Mouse (Mus musculus) cerebellum, postnatal 14 days (tissue): Measurements from ENCODE around the gene Krt5.
"Not testable (repeated sequence)": the region's sequence is repeated elsewhere in the genome, so short reads cannot be mapped to it uniquely, and the experiment has no call there.

Experiments used
- DNase-seq, 2 experiments: peaks; one replicate each; pipeline ENCODE4 v3.0.0; 2021; ENCODE audit warnings: mixed read lengths in 2 of 2

Krt5 gene

DNA sequence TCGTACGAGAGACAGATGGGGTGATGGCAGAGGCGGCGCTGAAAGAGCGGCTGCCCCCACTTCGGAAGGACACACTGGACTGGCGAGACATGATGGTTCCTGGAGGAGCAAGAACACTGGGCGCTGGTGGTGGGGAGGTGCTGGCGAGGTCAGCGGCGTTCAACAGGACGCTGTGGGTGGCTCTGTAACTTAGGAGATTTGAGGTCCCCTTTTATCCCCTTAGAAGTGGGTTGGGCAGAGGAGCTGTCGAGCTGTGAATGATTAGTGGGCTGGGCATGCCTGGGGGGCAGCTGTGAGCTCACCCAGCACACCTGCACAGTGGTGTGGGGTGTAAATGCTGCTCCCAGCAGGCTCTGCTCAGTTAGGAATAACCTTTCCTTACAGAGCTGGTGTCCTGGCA, at the start of gene Krt5:
Gene Krt5, minus strand, starts transcription at position 179 of the 400 bp plus-strand sequence.
- DNase-seq = no peak

DNA sequence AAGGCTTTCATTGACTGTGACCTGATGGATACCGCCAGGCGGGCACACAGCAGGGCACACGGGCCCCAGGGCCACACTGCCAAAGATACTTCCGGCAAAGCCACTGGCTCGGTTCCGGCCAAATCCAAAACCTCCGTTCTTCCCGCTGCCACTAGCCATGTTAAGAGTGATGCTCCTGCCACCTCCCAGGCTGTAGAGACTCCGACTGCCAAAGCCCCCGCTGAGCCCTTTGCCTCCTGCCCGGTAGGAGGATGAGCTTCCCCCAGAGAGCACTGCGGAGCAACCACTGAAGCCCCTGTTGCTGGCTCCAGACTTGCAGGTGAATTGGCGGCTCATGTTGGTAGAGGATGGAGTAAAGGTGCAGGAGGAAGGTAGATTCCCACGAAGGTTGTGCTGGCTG, 30.0 kb upstream of the Krt5 start, which contains the start of gene Krt71:
Gene Krt71, minus strand, starts transcription at position 399 of the 400 bp plus-strand sequence.
- peak; percentile 55 to 66 for DNase-seq

DNA sequence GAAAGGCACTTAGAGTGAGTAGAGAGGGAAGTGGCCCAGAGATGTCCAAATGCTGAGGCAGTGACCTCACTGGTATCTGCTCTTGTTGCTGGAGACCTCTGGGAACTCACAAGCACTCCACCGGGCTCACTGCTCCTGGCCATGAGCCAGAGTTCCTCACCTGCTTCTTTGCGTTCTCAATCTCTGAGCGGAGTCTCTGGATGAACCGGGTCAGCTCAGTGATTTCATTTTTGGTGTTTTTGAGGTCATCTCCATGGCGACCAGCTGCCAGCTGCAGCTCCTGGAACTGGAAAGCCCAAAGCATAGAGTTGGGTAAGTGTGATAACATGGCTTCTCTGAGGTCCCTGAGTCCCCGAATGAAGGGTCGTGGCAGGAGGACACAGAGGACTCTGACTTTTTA, 25.1 kb upstream of the Krt5 start:
- DNase-seq = no peak

DNA sequence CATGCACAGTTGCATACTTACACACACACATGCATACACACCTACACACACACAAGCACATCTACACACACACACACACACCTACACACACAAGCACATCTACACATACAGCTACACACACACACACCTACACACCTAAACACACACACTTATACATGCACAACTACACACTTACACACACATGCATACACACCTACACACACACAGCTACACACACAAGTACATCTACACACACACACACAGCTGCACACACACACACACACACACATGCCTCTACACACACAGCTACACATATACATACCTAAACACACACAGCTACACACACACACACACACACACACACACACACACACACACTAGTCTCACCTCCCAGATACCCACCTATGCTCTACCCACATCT, 18.0 kb upstream of the Krt5 start:
- DNase-seq = no peak

DNA sequence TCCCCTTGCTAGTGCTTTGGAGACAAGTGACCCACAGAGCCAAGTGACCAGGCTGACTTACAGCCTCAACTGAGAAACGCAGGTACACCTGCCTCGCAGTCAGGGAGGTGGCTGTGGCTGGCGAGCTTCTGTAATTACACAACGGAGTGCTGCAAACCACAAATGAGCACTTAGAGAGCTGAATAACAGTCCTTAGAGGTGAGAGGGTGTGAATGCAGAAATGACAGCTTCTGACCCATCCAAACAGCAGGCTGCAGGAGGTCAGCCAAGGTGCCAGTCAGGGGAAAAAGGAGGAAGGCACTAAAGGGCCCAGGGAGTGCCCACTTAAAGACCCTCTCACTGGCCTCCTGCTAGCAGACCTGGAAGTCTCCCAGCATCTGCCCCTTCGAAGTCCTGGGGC, 12.0 kb upstream of the Krt5 start:
- no peak for DNase-seq

GRCm38 (mm10) chr15:101715831-101716230, 3.1 kb upstream of the Krt5 start:
- no peak for DNase-seq

GRCm38 (mm10) chr15:101714356-101714755, 1.7 kb upstream of the Krt5 start:
- DNase-seq = no peak

- peak in 1 of 2 experiments; percentile 48 for DNase-seq
Measured at GRCm38 (mm10) chr15:101713731-101714130, 1.0 kb upstream of the Krt5 start.

DNA sequence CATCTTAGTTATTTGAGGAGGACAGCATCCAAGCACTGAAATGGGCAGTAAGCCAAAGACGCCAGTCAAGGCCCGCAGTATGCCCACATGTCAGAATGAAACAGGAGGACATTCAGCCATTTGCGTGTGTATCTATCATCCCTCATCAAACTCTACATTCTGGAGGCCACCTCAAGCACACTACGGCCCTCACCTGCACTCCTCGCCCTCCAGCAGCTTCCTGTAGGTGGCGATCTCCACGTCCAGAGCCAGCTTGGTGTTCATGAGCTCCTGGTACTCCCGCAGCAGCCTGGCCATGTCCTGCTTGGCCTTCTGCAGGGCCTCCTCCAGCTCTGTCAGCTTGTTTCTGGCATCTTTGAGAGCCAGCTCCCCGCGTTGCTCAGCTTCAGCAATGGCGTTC, 4.0 kb downstream of the Krt5 start:
- peak; percentile 31 to 45 for DNase-seq

GRCm38 (mm10) chr15:101707454-101707853, 5.2 kb downstream of the Krt5 start:
- DNase-seq = no peak

DNA sequence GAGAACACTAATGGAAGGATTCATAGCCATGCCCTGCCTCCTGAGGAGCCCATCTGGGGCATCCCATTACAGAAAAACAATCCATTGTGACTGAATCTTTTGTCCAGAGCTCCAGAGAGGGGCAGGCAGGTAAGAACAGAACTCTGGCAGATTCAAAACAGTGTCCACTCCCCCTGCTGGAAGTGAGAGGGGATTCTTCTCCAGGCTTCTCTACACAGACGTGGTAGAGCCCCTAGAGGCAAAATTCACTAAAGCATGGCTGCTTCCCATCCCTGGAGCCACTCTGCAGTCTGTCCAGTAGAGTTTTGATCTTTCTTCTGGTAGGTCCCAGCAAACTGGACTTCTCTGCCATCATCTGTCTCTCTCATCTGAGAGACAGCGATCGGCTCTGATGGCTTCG, 8.6 kb downstream of the Krt5 start:
- peak in 1 of 2 experiments; percentile 20 for DNase-seq

DNA sequence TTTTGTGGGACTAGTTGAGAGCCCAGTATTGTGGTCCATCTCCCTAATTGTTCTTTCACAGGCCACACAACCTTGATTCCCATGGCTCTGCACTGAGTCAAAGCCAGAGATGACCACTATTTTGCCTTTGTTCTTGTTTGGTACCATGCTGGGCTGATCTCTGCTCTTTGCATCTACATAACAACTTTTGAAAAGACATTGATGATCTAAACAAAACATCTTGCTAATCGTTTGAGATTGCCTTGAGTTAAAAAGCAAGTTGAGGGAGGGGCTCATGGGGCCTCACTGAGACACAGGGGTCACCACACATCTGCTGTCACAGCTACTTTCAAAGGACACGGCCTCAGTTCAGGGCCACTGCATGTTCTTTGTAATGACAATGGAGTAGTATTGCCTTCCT, 10.3 kb downstream of the Krt5 start:
- DNase-seq = no peak

DNA sequence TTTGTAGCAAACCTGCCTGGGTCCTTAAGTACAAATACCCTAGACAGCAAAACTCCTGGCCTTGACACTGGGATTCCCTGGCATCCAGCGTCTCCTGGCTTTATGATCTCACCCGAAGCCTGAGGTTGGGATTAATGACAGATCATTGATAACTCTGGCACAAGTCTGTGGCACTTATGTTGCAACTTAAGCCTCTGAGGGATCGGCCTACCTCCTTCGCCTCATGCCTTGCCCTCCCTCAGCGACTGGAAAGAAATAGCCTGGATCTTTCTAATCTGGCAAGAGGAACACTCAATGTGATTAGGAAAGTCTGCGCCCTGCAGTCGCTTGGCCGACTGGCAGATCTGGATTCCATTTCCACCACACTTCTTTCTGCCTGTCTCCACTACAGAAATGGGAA, 12.8 kb downstream of the Krt5 start:
- DNase-seq = no peak

DNA sequence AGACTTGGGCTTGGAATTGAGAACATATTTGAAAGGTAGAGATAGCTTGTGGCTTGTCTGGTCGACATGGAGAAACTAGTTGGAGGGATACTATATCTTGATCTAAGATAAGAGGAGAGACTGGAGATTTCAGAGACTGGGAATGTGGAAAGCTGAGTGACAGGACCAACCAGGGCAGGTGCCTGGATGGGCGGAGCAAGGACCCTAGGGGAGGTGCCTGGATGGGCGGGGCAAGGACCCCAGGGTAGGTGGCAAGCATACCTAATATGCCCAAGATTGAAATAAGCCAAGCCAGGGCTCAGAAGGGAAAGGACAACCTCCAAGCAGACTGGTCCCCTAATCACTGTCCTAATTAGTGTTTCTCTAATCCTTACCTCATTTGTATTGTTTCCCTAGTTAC, 13.5 kb downstream of the Krt5 start:
- DNase-seq = no peak

- DNase-seq = peak; percentile 30 to 53
Measured at GRCm38 (mm10) chr15:101697326-101698188, 15.1 kb downstream of the Krt5 start.

GRCm38 (mm10) chr15:101694207-101694606, 18.5 kb downstream of the Krt5 start, which contains the start of gene Krt6a:
TSS of gene Krt6a (minus strand) at chr15:101694307.
- DNase-seq = no peak

DNA sequence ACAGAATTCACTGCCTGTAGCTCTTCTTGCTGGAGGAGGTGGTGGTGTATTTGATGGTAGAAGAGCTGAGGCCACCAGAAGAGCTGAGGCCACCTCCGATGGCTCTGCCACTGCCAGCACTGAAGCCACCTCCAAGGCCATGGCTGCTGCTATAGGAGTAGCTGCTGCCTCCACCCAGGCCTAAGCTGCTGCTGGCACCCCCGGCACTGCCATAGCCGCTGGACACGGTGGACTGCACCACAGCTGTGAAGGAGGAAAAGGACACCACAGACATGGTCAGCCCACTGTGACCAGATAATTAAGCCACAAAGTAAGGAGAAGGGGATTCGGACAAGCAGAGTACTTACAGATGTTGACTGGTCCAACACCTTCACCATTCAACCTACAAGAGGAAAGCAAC, 22.2 kb downstream of the Krt5 start:
- DNase-seq = not testable (repeated sequence)

DNA sequence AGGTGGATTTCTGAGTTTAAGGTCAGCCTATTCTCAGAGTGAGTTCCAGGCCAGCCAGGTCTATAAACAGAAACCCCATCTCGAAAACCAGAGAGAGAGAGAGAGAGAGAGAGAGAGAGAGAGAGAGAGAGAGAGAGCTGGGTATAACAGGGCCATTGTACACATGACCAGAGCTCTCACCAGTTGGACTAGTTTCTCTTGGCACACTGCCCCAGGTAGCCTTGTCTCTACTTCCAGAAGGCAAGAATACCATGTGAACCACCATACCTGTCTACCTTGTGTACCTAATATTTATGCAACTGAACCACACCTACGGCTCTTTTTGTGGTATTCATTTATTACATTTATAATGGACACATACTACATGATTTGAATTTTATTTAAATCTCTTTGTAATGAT, 24.5 kb downstream of the Krt5 start:
- no peak for DNase-seq

DNA sequence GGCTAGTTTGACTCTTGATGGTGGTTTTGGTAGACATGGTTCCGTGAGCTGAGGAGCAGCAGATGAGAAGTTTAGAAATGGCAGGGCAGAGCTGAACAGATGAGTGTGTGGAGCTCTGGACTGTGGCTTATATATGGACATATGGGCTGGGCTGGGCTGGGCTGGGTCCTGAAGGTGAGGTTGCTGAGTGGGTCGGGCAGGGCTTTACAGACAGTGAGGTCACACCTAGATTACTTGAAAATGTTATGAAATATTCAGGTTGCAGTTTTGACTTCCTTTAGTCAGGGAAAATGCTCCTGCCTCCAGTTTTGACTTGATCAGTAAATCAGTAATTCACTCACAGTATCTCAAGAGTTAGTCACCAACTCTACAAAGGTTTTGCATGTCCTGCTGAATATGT, 32.5 kb downstream of the Krt5 start, which contains the start of gene Krt6b:
Gene Krt6b, minus strand, starts transcription at position 101 of the 400 bp plus-strand sequence.
- no peak for DNase-seq

DNA sequence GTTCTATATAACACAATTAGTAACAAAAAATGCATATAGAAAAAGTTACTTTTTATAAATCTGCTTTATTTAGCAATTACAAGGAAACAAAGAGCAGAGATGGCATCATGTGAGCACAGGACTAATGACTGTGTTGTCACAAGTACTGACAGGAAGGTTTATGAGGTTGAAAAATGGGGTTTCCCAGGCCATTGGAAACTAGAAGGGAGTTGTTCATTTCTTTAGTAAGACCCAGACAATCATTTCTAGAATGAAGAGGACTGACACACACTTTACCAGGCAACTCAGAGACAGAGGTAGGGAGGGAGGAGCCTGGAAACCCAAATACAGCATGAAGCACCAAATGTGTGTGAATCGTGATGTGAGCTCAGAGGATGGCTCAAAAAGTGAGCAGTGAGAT, 36.7 kb downstream of the Krt5 start:
- no peak for DNase-seq
